Mouse (Mus musculus) lung, embryonic 14.5 days (tissue): Measurements from ENCODE around the gene Pawr. TPM values are rescaled to one million over a fixed set of nuclear protein-coding genes. Genes with fewer than 3 reads are reported as not detected.
"Not testable (repeated sequence)": the region's sequence is repeated elsewhere in the genome, so short reads cannot be mapped to it uniquely, and the experiment has no call there.

Experiments
- ATAC-seq: fragments of 200-750 bp; cut with Nextera tagmentation; 2 replicates; pipeline ENCODE4 v1.8.0; 2017; ENCODE audit warnings: mild to moderate bottlenecking, moderate TSS enrichment, moderate library complexity; ENCODE audit not compliant: insufficient read depth
- DNase-seq: peaks from one replicate; pipeline ENCODE4 v3.0.0-alpha.2; 2015
- H3K27ac ChIP-seq: fragments of 300-500 bp; sonication (generic); 2 replicates; pipeline ENCODE4 v1.5.1; 2014; ENCODE audit warnings: low read depth, mild to moderate bottlenecking, moderate library complexity
- H3K27me3 ChIP-seq: fragments of 300-500 bp; sonication (generic); 2 replicates; pipeline ENCODE4 v1.6.1; 2014; ENCODE audit warnings: low read length, control low read depth; ENCODE audit not compliant: insufficient read depth
- H3K36me3 ChIP-seq: fragments of 300-500 bp; sonication (generic); 2 replicates; pipeline ENCODE4 v1.6.1; 2014; ENCODE audit warnings: control low read depth; ENCODE audit not compliant: insufficient read depth
- H3K4me1 ChIP-seq: fragments of 300-500 bp; sonication (generic); 2 replicates; pipeline ENCODE4 v1.6.1; 2014; ENCODE audit warnings: antibody characterized with exemption, control low read depth; ENCODE audit not compliant: insufficient read depth
- H3K4me2 ChIP-seq: fragments of 300-500 bp; sonication (generic); 2 replicates; pipeline ENCODE4 v1.6.1; 2014; ENCODE audit warnings: mild to moderate bottlenecking
- H3K4me3 ChIP-seq: fragments of 300-500 bp; sonication (generic); 2 replicates; pipeline ENCODE4 v1.5.1; 2014; ENCODE audit warnings: low read depth, low read length
- H3K9ac ChIP-seq: fragments of 300-500 bp; sonication (generic); 2 replicates; pipeline ENCODE4 v1.6.1; 2014
- H3K9me3 ChIP-seq: fragments of 300-500 bp; sonication (generic); 2 replicates; pipeline ENCODE4 v1.6.1; 2016; ENCODE audit warnings: low read depth, low read length, control low read depth
- CTCF ChIP-seq: IDR thresholded peaks from 2 replicates; pipeline ENCODE4 v1.5.1; 2016; ENCODE audit warnings: antibody characterized with exemption, low read depth
- WGBS: fragments of 180-500 bp; shearing (Covaris S2); extraction: QIAGEN DNeasy Blood & Tissue Kit; methylation state at CpG from one replicate; pipeline ENCODE4 v1.1.7; 2014; 5-methylcytosine and 5-hydroxymethylcytosine counted together
- polyA plus RNA-seq: library from polyadenylated mRNA; unstranded; fragments of >200 nt; fragmentation: Nextera tagmentation; extraction: Ambion mirVana; gene quantifications from 2 replicates; pipeline ENCODE4 v1.2.1, GENCODE M21; 2014

The Pawr gene
- polyA plus RNA-seq, 1 experiment from 2014 or later: 27.4 TPM

DNA sequence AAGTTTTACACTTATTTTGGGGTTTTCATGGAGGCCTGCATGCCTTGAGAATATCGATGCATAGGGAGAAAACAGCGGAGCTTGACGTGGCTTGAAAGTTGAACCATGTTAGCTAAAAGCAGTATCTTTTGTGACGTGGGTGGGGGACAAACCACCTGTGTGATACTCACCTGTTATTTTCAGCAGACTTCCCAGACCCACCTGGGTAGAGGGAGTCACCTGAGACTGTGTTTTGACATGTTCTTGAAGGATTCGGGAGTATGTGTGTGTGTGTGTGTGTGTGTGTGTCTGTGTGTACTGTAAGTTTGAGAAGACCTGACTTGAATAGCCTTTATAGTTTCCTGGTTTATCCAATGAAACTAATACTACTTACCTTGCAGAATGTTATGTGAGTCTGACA, 7.2 kb downstream of the Pawr start:
- no peak overlapping the region for H3K4me3 ChIP-seq
- no peak overlapping the region for H3K4me2 ChIP-seq
- no peaks in the 10 kb centered on the region; the same call in 1 of the 2 replicates for H3K36me3 ChIP-seq
- no peaks in the 10 kb centered on the region for H3K4me1 ChIP-seq
- no peak for TF ChIP-seq CTCF
- no peaks in the 10 kb centered on the region for H3K27me3 ChIP-seq
- H3K9ac ChIP-seq: no peak overlapping the region
- no peak for ATAC-seq
- H3K9me3 ChIP-seq: no peaks in the 10 kb centered on the region
- H3K27ac ChIP-seq: no peak overlapping the region
- WGBS: 82% methylated on average over 5 of the region's 5 CpGs
- DNase-seq: no peak

DNA sequence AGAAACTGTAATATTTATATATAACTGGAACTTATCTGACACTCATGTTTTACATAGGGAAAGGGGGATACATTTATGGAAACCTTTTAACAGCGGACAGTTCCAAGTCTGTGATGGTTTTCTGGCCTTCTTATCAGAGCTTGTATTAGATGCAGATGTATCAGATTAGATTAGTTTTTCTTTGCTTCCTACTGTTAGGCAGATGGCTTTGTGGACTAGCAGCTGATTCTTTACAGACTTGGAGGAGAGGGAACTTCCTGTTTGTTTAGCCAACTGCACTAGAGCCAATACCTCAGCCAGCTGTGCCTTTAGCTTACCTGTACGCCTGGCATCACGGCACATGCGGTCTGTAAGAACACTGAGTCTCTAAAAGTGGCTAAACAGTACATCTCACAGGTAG, 8.0 kb downstream of the Pawr start:
- no peak overlapping the region for H3K4me3 ChIP-seq
- no peak for DNase-seq
- H3K27me3 ChIP-seq: no peaks in the 10 kb centered on the region
- no peak overlapping the region for H3K4me2 ChIP-seq
- no peak for ATAC-seq
- no peaks in the 10 kb centered on the region for H3K4me1 ChIP-seq
- H3K9me3 ChIP-seq: no peaks in the 10 kb centered on the region
- H3K9ac ChIP-seq: no peak overlapping the region
- H3K36me3 ChIP-seq: no peaks in the 10 kb centered on the region; the same call in 1 of the 2 replicates
- no peak overlapping the region for H3K27ac ChIP-seq
- TF ChIP-seq CTCF: no peak
- 74% methylated on average over 4 of the region's 4 CpGs for WGBS

DNA sequence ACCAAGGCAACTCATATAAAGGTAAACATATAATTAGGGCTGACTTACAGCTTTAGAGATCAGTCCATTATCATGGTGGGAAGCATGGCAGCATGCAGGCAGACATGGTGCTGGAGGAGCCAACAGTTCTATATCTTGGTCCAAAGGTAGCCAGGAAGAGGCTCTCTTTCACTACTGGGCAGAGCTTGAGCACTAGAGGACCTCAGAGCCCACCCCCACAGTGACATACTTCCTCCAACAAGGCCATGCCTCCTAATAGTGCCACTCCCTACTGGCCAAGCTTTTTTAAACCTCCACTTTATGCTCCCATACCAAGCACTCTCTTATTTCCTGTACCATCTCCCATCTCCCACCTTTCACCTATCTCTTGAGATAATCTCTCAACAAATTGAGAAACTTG, 11.8 kb downstream of the Pawr start:
- Histone ChIP-seq H3K4me3 (no peak overlapping the region), H3K4me1 (no peaks in the 10 kb centered on the region), H3K36me3 (no peaks in the 10 kb centered on the region), H3K4me2 (no peak overlapping the region), H3K27ac (no peak overlapping the region), H3K27me3 (no peaks in the 10 kb centered on the region), H3K9ac (no peak overlapping the region), H3K9me3 (no peaks in the 10 kb centered on the region)
- TF ChIP-seq CTCF: no peak
- ATAC-seq (no peak), DNase-seq (no peak)

DNA sequence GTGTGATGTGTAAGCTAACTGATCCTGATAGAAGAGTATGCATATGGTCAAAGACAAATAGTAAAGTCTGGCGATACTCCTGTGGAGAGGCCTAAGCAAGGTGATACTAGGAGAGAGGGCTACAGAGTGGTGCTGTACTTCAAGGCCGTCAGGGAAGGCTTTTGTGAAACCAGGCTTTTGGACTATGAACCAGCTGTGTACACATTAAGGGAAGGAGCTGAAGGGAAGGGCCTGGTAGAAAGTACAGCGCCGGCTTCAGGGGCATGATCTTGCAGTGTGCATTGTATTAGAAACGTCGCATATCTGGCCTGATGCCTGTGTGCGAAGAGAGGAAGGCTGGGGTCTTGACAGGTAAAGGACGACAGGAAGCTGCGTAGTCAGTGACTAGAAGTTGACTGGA, 13.2 kb downstream of the Pawr start:
- DNase-seq (no peak), ATAC-seq (no peak)
- Histone ChIP-seq H3K36me3 (no peaks in the 10 kb centered on the region), H3K4me3 (no peak overlapping the region), H3K4me1 (no peaks in the 10 kb centered on the region), H3K27me3 (no peaks in the 10 kb centered on the region), H3K27ac (no peak overlapping the region), H3K9ac (no peak overlapping the region), H3K4me2 (no peak overlapping the region), H3K9me3 (no peaks in the 10 kb centered on the region)
- 66% methylated on average over 9 of the region's 9 CpGs for WGBS
- TF ChIP-seq CTCF: no peak

DNA sequence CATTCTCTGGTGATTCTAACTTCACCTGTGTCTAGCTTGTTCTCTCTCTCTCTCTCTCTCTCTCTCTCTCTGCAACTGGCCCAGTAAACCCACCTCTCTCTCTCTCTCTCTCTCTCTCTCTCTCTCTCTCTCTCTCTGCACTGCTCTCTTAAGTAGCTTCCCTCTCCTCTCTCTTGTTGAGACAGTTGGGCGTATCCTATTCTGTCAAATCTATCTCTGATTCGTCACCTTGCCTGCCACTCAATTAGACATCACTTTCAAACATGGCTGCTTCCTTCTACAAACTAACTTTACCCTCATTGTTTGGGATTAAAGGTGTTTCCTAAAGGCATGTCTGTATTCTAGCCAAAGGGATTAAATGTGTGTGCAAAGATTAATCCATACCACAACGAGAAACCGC, 14.4 kb downstream of the Pawr start:
- not testable (repeated sequence) for H3K36me3 ChIP-seq, H3K27ac ChIP-seq, DNase-seq, H3K9ac ChIP-seq, H3K4me1 ChIP-seq, H3K4me3 ChIP-seq, ATAC-seq, H3K4me2 ChIP-seq, H3K9me3 ChIP-seq, H3K27me3 ChIP-seq
- 85% methylated on average over 4 of the region's 4 CpGs for whole genome bisulfite sequencing

DNA sequence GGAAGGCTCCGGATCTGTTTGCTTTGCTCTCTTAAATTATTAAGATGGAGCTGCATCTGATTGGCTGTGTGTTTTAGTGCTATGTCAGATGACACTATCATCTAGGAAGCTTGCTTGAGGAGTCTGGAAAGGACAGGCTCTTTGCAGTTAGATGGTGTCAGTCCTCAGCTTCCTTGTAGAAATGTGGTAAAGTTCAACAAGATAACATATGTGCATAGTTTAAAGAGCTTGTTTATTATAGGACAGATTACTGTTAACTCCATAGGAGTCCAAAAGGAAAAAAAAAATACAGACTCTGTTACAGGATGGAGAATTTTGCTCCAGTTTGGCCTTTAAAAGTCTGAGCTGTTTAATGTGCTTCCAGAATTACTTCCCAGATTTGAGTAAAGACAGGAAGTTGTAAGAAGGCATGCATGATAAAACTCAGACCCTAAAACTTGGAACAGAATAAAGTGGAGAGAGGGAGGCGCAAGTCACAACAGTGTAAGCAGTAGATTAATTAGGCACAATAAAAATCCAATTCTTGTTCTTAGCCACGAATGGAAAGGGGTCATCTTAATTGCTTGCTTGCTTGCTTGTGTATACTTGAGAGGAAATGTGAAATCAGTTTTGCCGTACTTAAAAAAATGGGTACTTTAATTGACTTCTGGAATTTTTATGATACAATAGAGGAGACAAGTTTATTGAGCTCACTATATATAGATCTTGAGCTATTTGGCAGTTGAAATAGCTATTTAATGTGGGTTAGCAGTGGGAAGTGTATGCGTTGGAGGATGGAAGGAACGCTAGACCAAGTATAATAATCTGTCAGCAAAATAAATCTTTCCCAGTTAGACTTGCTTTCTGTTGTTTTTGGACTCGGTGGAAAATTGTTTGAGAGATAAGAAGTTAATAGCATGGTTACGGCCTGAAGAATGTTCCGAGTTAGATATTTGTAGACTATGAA, 18.5 kb downstream of the Pawr start:
- H3K27me3 ChIP-seq: no peaks in the 10 kb centered on the region
- no peak for TF ChIP-seq CTCF
- H3K4me3 ChIP-seq: no peak overlapping the region
- no peaks in the 10 kb centered on the region for H3K9me3 ChIP-seq
- peak overlapping the region; percentile 38; the same call in 1 of the 2 replicates for H3K27ac ChIP-seq
- no peaks in the 10 kb centered on the region for H3K4me1 ChIP-seq
- peak; percentile 65 for DNase-seq
- no peaks in the 10 kb centered on the region for H3K36me3 ChIP-seq
- WGBS: 37% methylated on average over 9 of the region's 9 CpGs
- peak; percentile 72 for ATAC-seq
- H3K9ac ChIP-seq: no peak overlapping the region
- no peak overlapping the region for H3K4me2 ChIP-seq

DNA sequence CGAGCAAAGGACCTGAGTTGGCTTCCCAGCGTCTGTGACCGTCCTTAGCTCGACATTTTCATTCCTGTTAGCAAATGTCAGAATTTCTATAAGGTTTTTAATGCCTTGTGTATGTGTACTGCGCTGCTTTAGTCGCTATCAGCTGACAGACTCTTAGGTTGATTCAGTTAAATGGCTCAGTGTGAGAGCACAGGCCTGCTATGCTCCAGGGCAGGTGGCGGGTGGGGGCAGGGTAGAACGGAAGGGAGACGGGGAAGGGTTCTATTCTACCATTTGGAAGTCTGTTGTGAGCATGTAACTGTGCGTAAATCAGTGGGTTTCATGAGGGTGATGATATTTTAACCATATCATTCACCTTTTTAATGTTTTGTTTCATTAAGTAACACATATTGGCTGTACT, 21.0 kb downstream of the Pawr start:
- no peak for TF ChIP-seq CTCF
- H3K4me2 ChIP-seq: no peak overlapping the region

More for the DNA sequence above, 21.0 kb downstream of the Pawr start:
- no peak for ATAC-seq
- H3K4me1 ChIP-seq: no peaks in the 10 kb centered on the region
- H3K27me3 ChIP-seq: no peaks in the 10 kb centered on the region
- no peak overlapping the region for H3K4me3 ChIP-seq
- 84% methylated on average over 10 of the region's 10 CpGs for WGBS
- no peaks in the 10 kb centered on the region for H3K9me3 ChIP-seq
- no peak overlapping the region for H3K9ac ChIP-seq
- no peak for DNase-seq
- H3K36me3 ChIP-seq: 0 out of 2 replicates have a peak, but pooled peaks cover 5% of the 10 kb centered on the region
- no peak overlapping the region for H3K27ac ChIP-seq
